Mouse (Mus musculus) thymus, postnatal 0 days (tissue): Measurements from ENCODE around the gene Neurl4. TPM values are rescaled to one million over a fixed set of nuclear protein-coding genes. Genes with fewer than 3 reads are reported as not detected.

ENCODE experiments used
- DNase-seq: peaks from one replicate; pipeline ENCODE4 v3.0.0-alpha.2; 2015; ENCODE audit warnings: low spot score
- polyA plus RNA-seq: library from polyadenylated mRNA; unstranded; fragments of >200 nt; fragmentation: Nextera tagmentation; extraction: Ambion mirVana; gene quantifications from 2 replicates; pipeline ENCODE4 v1.2.1, GENCODE M21; 2015

Neurl4 gene
- polyA plus RNA-seq, 1 experiment from 2014 or later, result 6.2 TPM

DNA sequence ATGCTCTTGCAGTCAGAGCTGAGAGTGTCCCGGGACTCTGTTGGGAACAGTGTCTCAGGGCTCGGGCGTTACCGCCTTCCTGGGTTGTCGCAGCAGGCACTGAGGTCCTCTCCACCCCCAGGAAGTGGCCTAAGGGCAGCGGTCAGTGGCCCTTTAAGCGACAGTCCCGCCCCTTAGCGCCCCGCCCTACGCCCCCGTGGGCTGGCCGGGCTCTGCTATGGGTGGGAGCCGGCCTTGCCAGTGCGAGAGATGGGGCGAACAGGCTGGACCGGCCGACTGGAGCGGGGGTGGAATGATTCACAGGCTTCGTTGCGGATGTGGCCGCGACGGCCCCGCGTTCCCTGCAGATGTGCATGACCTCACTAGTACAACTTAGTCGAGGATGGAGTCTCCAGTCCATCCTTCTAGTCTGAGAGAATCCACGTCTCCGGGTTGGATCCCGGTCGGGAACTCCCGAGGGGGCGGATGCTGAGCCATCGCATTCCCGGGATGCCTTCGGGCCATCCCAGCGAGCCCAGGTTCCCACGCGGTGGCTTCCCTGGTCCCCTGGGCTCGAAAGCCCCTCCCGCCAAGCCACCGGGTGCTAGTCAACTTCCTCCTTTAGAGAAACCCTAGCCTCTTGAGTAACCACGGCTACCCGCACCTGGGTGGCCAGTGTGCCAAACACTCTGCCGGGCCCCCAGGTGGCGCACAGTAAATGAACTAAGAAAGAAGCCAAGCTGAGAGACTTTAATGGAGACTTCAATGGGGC is 19.8 kb upstream of the Neurl4 start, which contains the start of gene Kctd11:
Kctd11 (minus strand) TSS at position 554 of the 751 bp plus-strand sequence.
- DNase-seq, result peak; percentile 80

DNA sequence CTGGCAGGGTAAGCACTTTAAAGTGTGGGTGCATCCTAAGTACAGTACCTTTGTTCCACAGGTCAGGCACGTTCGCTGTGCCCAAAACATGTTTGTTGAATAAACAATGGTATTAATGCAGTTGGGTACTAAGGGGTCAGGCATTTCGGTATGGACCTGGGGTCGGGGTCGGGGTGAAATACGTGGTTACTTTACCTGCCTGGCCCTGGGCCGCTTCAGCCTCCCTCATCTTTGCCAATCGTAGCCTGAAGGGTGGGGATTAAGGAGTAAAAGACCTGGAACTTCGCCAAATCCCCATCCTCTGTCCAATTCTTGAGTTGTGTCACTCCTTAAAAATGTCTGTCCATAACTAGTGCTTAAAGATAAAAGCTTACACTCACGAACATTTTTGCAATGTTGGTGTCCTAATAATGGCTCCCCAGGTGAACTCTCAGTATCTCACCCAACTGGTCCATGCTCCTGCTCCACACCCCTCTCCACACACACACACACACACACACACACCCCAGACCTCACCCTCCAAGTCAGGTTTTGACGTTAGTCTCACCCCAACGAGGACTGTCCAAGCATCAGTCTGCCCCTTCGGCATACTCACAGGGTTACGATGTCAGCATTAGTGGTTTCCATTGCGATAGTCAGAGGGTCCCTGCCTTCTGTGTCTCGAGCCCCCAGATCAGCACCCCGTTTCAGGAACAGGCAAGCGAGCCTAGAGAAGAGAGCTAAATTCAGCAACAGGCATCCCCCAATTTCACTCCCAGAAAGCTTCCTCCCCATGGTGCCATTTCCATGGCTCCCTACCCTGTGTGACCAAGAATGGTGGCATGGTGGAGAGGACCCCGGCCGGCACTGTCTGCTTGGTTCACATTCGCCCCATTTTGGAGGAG is 18.8 kb upstream of the Neurl4 start:
- no peak for DNase-seq

DNA sequence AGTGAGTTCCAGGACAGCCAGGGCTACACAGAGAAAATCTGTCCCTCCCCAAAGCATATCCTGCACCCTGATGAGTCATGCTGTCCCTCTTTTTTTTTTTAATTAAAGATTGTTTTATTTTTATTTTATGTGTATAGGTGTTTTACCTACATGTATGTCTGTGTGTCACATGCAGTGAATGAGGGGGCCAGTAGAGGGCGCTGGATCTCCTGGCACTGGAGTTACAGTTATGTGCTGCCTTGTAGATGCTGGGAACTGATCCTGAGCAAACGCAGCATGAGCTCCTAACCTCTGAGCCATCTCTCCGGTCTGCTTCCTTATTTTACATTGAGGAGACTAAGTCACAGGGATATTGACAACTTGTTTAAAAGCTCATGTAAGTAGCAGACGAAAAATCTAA is 17.8 kb upstream of the Neurl4 start:
- peak; percentile 59 for DNase-seq

DNA sequence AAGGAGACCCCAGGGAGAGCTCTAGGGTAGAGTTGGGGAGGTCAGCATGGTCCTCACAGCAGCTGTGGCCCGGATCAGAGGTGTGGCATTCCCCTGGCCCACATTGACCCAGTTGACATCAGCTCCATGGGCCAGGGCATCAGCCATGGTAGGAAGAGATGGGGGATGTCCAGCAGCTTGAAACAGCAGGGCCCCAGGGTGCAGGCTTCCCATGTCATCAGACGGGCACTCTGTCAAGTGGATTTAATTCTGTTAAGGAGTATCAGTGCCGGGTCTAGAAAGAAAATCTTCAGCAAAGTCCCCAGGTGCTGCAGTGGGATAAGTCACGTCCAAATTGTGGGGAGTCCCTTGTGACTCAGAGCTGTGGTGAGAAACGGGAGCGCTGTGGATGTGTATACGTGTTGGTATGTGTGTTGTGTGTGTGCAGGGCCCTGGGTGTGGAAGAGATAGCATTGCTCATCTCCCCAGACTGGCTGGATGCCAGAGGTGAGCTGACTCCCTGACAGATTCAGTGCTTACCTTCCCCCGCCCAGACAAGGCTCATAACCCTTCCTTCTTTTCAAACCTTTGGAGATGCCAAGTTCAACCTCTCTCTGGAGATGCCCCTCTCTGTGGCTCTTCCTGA is 17.2 kb upstream of the Neurl4 start:
- DNase-seq, result no peak

DNA sequence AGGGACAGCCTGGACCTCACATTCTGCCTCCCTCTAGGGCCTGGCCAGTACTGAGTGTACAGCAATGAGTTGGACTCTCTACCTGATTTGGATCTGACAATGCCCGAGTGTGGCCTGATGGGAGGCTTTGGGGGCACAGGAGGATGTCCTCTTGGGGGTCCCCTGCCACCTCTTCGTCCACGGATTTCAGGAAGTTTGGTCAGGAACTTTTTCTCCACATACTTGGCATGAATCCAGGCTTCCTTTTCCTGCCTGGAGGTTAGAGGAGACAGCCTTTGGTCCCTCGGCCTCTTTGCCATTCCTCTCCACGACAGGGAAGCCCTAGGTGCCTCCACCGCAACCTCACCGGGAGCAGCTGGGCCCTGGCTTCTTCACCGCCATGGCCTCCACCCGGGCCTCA is 16.6 kb upstream of the Neurl4 start:
- no peak for DNase-seq

DNA sequence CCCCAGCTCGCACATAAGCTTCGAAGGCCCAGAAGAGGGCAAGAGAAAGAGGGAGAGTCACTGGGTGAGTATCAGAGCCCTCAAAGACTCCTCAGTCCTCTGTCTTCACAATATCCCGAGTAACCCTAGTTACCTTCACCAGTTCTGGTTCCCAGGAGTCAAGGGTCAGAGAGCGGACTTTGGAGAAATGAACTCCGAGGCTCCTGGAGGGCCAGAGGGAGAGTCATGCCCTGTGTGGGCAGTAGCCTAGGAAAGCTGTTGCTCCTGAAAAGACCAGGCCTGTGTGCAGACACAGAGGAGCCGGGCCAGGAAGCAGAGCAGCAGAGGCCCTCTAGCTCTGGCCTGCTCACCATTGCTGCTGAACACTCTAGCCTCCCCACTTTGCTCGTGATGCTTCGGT is 16.2 kb upstream of the Neurl4 start:
- DNase-seq, result no peak

DNA sequence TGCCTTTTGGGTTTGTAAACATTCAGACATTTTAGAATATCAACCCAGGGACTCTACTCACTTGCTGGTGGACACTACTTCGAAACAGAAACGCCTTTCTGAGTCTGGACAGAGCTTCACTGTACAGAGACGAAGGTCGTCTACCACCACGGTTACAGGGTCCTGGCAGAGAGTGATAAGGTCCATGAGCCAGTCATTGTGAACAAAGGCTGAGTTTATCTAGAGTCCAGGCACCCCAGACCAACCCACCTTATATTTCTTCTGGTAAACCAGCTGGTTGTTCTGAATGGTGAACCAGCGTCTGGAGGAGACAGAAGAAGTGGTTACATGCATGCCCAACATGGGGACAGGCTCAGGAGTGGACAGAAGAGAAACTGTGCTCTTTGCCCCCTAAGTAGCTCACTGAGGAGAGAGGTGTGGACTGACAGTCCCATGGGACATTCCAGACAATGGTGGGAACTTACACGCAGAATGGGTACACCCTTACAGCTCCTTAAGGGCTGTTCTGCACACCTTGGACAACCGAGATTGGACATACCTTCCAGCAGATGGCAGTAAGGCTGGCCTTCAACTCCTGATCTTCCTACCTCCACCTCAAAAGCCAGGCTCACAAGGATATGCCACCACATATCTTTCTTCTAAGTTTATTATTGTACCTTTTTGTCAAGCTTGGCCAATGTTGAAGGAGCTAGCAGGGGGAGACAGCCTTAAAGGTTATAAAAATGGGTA is 13.8 kb upstream of the Neurl4 start:
- no peak for DNase-seq

DNA sequence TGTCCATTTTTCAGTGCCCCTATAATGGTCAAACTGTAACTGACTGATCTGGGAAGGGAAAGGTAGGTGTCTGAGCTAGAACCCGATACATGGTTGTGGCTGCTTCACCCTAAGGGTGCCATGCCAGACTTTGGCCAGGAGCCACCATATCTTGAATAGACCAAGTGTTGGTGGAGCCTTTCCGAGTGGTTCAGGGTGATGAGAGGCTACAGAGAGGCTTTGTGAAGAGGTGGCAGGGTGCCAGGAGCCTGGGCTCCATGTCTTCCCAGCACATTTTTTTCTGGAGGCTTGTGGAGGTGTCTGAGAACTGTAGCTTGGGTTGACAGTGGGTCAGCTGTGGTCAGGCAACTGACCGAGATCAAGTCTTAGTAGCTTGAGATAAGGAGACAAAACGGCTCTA is 9.4 kb upstream of the Neurl4 start:
- DNase-seq, result no peak

DNA sequence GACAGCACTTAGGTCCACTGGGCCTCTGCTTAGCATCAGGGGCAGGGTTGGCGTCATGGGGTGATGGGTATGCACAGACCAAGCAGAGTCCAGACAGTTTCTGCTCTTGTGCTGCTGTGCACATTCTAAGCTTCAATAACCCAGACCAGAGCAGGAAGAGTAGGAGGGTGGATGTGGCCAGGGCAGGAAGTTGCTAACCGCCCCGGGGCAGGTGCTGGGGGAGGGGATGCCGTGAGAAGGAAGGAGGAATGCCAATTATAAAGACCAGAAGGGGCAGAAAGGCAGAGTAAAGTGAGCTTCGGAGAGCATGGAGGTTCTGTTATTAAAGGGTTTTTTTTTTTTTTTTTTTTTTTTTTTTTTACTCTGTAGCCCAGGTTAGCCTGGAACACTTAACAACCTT is 6.2 kb upstream of the Neurl4 start:
- peak; percentile 88 for DNase-seq

DNA sequence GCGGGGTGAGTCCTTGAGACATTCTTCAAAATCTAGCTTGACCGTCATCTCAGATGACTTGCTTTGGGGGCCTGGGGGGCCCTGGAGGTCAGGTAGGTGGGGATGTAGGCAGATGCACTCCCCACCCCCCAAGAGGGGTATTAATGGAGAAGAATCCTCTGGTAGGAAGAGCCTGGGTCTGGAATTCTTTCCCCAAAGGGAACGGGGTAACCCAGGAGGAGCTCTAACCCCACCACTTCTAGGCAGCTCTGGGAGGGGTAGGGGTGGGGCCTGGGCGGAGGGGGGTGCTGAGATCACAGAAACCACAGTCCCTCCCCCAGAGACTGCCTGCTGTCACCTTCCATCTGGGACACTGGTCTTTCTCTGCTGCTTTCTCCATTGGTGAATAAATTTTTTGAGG is 5.6 kb upstream of the Neurl4 start, which contains the start of gene Acap1:
Acap1 (minus strand) TSS at position 249 of the 400 bp plus-strand sequence.
- peak; percentile 81 for DNase-seq

DNA sequence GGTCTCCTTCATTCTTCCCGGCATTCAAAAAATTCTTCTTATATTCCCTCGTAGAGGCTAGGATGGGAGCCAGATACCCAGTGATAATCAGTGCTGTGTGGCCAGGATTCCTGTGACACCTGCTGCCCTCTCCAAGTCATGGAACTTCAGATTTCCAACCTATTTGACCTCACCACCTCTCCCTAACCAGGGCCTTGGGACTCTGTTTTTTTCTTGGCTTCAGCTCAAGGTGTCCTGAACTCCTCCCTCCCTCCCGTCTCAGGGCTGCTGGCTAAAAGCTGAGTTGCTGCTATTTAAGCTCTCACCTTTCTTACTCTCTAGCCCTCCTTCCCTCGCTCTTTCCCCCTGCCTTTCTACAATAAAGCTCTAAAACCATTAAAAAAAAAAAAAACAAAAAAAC is 1.0 kb upstream of the Neurl4 start:
- DNase-seq, result no peak

DNA sequence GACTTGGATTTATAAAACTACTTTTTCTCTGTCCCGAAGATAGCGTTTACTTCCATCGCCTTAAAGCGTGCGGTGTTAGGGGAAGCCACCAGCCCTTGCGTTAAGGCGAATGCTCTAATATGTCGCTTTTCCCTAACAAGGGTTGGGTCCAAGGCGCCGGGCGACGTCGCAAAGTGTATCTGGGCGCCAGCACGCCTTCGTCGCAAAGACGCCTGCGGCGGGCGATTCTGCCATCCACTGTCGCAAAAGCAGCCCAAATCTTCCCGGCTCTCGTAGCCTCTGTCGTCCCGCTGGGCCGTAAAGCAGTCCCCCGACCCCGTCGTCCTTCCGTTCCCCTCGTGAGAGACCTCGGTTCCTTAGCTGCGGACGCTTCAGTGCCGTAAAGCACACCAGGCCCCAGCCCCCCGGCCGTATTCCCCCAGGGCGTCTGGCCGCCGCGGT is 554 bp downstream of the Neurl4 start:
- peak; percentile 98 for DNase-seq

DNA sequence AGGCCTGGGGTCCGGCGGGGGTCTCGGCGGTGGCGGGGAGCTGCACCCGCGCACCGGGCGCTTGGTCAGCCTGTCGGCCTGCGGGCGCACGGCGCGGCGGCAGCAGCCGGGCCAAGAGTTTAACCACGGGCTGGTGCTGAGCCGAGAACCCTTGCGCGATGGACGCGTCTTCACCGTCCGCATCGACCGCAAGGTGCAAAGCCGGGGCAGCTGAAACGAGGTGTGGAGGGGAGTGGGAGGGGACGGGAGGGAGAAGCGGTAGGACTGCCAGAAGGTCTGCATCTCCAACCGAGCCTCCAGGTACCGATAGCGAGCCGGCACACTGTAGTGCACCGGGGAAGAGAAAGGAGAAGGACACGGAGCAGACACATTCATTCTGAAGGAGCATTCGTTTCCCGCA is 1.1 kb downstream of the Neurl4 start:
- no peak for DNase-seq

DNA sequence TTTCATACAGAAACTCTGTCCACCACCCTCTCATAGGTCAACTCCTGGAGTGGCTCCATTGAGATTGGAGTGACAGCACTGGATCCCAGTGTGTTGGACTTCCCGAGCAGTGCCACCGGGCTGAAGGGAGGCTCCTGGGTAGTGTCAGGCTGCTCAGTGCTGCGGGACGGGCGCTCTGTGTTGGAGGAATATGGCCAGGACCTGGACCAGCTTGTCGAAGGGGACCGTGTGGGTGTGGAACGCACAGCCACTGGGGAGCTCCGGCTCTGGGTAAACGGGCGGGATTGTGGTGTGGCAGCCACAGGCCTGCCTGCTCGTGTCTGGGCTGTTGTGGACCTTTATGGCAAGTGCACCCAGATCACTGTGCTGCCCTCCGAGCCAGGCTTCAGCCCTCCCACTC is 2.1 kb downstream of the Neurl4 start:
- DNase-seq, result no peak

DNA sequence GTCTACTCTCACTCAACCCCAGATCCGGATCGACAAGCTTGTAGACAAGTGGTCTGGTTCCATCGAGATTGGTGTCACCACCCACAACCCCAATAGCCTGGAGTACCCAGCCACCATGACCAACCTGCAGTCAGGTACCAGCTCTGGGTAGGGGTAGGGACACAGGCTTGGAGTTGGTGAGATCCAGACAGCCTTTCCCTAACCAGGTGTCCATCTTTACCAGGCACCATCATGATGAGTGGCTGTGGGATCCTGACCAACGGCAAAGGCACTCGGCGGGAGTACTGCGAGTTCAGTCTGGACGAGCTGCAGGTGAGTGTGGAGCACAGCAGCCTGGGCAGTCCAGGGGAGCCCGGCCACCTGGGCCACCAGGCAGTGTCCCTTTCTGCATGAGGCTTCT is 3.4 kb downstream of the Neurl4 start:
- no peak for DNase-seq

DNA sequence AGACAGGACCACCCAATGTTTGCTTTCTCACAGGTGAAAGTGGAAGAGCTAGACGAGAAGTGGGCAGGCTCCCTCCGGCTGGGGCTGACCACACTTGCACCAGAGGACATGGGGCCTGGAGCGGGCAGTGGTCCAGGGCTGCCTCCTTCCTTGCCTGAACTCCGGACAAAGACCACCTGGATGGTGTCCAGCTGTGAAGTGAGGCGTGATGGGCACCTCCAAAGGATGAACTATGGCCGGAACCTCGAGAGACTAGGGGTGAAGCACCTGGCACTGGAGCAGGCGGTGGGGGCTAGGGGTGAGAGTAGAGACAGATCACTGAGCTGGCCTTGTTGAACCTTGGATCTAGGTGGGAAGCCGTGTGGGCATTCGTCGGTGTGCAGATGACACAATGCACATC is 7.8 kb downstream of the Neurl4 start:
- DNase-seq, result no peak

DNA sequence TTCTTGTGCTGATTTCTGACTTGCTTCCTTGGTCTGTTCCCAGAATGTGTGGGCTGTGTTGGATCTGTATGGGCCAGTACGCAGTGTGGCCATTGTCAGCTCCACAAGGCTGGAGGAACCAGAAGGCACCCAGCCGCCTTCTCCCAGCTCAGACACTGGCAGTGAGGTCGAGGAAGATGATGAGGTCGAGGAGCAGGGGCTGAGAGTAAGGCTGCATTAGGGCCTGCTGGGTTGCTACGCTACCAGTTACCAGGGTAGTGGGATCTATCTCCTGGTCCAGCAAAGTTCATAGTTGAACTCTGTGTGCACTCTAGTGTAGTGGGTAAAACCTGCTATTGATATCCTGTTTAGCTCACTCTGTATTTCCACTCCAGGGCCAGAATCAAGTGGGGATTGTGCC is 8.3 kb downstream of the Neurl4 start:
- DNase-seq, result no peak

DNA sequence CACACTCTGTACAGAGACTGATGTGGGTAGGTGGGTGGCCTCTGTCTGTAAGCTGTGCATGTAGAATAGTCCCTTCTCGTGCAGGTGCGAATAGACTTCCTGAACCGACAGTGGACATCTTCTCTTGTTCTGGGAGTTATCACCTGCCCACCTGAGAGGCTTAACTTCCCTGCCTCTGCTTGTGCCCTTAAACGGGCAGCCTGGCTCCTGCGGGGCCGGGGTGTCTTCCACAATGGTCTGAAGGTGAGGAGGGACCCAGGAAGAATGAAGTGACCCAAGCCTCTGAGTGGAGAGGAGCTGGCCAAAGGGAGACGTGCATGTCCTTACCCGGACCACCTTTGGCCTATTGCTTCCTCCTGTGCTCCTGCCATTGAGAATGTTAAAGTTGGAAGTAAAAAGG is 9.3 kb downstream of the Neurl4 start:
- DNase-seq, result no peak

DNA sequence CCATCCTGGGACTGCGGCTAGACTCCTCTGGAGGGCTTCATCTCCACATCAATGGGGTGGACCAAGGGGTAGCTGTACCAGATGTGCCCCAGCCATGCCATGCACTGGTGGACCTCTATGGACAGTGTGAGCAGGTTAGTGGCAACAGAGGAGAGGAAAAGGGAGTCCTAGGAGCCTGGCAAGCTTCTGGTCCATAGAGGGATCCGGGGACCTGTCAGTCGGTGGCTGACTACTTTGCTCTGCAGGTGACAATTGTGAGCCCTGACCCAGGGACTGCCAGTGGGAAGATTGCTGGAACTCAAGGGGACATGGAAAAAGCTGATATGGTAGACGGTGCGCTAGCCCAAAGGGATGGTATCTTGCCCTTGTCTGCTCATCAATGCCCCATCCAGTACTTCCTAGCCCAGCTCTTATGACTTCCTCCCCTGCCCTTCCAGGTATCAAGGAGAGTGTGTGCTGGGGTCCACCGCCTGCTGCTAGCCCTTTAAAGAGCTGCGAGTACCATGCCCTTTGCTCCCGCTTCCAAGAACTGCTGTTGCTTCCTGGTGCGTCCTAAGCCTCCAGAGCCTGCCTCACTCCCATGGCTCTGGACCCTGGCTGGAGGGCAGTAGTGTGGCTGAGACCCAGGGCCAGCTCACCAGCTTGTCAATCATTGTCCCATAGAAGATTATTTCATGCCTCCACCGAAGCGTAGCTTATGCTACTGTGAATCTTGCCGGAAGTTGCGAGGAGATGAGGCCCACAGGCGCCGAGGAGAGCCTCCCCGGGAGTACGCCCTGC is 10.1 kb downstream of the Neurl4 start:
- DNase-seq, result no peak

DNA sequence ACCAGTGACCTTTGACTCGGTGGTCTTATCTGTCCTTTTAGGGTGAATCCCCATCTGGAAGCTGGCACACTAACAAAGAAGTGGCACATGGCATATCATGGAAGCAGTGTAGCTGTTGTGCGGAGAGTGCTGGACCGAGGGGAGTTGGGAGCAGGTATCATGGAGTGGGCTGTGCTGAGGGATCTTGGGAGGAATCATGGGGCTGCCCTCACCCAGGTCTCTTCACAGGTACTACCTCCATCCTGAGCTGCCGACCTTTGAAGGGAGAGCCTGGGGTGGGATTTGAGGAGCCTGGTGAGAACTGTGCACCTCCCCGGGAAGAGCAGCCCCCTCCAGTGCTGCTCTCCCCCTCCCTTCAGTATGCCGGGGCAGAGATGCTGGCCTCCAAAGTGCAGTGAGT is 10.8 kb downstream of the Neurl4 start:
- DNase-seq, result no peak
